Mouse (Mus musculus): ENCODE results near the gene Gm28047.

The Gm28047 gene

GRCm38 (mm10) chr15:102515791-102516190 lies 109.1 kb downstream of the Gm28047 start:
- no peak for DNase-seq (ENCODE audit: low spot score)

DNA sequence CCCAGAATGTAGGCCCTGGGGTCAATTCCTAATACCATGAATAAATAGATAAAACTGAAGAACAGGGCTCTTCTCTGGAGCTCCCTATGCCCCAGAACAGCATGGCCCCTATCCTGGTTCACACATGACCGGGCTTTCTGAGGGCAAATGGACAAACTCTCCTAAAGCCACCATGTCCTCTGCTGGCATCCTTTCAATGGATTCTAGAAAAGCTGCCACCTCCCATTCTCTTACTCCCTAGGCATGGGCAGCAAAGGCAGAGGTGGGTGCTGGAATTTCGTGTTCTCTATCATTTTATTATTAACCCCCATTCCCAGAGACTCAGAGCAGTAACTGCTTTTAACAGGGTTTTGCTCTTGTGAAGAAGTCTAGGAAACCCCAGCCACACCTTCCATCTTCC lies 109.6 kb downstream of the Gm28047 start:
- no peak for DNase-seq (ENCODE audit: low spot score)

DNA sequence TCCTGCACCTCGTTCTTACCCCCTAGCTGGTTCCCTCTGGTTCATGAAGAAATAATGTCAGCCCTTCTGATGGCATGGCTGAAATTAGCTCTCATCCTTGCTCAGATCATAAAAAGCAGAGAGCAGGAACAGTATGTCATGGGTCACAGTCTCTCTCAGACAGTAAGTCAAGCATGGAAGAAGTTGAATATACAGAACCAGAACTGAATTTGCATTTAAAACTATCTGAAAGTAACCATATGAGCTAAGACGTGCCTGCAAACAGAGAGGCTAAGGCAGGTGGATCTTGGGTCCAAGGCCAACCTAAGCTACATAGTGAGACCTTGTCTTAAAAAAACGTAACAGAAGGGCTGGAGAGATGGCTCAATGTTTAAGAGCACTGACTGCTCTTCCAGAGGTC lies 111.9 kb downstream of the Gm28047 start:
- DNase-seq (ENCODE audit: low spot score) = no peak

DNA sequence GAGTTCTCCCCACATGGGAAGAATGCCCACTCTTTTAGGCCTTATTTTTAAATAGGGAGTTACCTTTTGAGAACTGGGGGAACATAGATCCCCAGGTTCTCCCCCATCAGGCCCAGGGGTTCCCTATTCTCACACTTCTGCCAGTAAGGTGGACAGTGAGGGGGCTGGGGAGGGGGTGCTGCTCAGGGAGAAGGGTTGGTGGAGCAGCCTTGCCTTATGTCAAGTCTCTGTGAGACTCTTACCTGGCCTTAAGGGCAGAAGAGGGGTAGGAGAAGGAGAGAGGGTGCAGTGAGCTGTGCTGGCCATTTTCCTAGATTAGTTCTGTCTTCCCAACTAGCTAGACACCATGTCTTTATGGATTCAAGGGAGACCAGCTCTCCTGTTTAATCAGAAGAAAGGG lies 112.4 kb downstream of the Gm28047 start:
- no peak for DNase-seq (ENCODE audit: low spot score)

DNA sequence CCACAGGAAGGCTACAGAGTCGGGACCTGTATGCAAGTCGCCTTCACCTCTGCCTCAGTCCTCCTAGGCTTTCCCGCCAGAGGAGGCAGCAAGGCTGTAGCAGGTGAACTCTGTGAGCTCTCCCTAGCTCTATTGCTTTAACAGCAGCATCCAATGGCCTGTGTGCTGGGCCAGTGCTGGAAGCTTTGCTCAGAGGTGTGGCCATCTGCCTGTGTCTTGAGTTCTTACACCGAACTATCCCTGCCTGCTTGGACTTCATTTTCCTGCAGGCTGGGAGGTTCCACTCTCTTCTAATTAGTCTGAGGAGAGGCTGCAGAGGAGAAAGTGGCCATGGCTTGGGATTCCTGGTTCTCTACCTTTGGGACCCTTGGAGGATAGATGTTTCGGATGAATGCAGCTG lies 112.9 kb downstream of the Gm28047 start:
- no peak for DNase-seq (ENCODE audit: low spot score)

- no peak for DNase-seq (ENCODE audit: low spot score)
These were observed 113.5 kb downstream of the Gm28047 start for GRCm38 (mm10) chr15:102511285-102511833.

GRCm38 (mm10) chr15:102510590-102511284 lies 114.1 kb downstream of the Gm28047 start:
- DNase-seq (ENCODE audit: low spot score) = peak; percentile 87

DNA sequence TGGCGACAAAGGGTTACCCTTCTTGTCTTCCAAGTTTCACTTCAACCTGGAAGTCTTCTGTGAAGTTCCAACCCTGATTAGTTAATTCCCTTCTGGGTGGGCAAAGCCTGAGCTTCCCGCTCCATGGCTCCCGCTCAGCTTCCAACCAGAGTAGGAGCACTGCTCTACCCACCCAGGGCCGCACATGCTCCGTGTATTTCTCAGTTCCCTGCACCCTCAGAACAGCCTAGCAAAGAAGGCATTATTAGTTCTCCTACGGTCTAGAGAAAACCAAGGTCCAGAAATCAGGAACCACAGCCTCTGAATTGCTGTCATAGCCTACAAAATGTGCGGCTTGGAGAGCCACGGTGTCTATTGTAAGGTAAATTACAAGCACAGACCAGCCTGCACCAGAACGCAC lies 114.8 kb downstream of the Gm28047 start:
- no peak for DNase-seq (ENCODE audit: low spot score)

DNA sequence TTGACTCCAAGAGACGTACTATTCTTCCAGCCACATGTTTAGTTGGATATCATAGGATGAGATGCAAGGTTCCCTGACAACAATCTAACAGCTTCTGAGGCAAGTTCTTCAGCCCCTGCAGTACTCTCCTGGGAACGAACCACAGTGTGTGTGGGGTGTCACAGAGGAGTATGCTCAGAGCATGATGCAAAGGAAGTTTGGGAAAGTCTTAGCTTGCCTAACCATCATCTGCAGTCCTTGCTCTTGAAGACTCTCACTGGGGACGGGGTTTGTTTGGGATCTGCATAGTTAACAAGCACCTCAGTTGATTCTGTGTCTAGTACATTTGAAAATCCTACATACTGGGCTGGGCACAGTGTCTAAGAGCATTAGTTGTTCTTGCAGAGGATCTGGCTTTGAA lies 116.5 kb downstream of the Gm28047 start:
- no peak for DNase-seq (ENCODE audit: low spot score)

DNA sequence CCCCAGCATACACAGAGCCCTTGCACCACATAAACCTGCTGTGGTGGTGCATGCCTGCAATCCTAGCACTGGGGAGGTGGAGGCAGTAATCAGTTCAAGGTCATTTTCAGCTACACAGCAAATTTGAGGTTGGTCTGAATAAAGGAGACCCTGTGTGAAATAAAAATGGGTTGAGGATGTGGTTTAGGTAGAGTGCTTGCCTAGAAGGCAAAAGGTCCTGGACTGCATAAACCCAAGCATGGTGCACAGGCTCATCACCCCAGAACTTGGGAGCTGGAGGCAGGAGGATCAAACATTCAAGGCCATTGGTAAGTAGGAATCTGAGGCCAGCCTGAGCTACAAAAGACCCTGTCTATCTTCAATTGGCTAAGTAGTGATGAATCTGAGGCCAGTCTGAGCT lies 117.3 kb downstream of the Gm28047 start:
- DNase-seq (ENCODE audit: low spot score) = no peak

DNA sequence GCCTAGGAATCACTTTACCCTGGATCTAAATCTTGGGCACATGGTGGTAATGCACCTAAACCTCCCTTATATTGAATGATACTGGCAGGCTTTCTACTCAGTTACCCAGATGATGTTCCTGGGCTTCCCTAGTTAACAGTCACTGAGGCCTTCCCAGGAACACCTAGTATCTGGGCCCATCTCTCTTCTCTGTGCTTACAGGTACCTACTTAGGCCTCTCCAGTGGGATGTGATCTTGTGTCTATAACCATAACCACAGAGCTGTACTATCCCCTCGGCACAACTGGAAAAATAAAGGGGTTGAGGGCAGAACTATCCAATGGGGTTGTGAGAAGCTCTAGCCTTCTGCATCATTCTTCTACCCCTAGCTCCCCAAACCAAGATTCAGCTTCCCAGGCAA lies 118.0 kb downstream of the Gm28047 start:
- no peak for DNase-seq (ENCODE audit: low spot score)

DNA sequence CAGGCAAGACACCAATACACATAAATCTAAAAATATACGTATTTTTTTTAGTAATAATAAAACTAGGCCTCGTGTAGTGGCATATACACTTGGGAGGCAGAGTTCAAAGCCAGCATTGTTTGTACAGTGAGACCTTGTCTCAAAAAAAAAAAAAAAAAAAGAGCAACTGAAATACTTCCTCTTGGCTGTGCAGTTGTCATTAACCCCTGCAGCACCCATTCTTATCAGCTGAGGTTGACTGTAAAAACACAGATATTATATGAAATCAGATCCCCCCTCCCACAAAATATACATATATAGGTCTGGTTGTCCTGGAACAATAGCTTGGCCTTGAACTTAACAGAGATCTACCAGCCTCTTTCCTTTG lies 118.4 kb downstream of the Gm28047 start:
- DNase-seq (ENCODE audit: low spot score) = no peak

- DNase-seq (ENCODE audit: low spot score) = no peak
These were observed 119.0 kb downstream of the Gm28047 start for GRCm38 (mm10) chr15:102505770-102506463.

DNA sequence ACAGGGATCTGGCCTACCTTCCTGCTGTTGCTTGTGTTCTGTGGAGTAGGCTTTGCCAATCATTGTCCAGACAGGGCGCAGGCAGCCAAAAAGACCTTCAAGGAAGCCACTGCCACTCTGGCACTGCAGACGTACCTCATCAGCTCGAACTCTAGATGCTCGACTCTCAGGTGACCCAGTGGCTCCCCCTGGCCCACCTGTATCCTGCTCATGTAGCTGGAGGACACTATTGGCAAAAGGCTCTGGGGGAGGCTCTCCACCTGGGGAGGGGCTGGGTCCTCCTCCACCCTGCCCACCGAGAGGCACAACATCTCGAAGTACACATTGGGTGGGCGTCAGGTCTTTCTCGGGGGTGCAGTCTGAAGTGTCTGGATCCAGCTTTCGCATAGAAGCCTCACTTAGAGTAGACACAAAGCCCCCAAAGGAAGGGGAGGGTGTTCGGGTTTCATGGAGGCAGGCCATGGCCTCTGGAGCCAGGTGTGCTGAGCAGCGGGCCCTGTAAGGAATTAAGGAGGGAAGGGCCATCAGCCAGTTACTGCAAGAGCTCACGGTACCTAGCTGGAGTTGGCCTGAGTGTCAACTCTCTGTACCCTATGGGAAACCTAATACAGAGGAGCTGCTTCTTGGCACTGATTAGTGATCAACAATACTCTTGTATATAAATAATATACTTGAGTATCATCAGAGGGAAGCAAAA lies 119.6 kb downstream of the Gm28047 start:
- no peak for DNase-seq (ENCODE audit: low spot score)

- DNase-seq (ENCODE audit: low spot score) = no peak
These were observed 120.7 kb downstream of the Gm28047 start for GRCm38 (mm10) chr15:102503924-102504782.

GRCm38 (mm10) chr15:102503447-102503846 lies 121.4 kb downstream of the Gm28047 start, which contains the start of gene Gm10337:
Gene Gm10337 (plus strand): TSS chr15:102503722.
- no peak for DNase-seq (ENCODE audit: low spot score)

- DNase-seq (ENCODE audit: low spot score) = no peak
These were observed 122.5 kb downstream of the Gm28047 start for GRCm38 (mm10) chr15:102502254-102502840.

DNA sequence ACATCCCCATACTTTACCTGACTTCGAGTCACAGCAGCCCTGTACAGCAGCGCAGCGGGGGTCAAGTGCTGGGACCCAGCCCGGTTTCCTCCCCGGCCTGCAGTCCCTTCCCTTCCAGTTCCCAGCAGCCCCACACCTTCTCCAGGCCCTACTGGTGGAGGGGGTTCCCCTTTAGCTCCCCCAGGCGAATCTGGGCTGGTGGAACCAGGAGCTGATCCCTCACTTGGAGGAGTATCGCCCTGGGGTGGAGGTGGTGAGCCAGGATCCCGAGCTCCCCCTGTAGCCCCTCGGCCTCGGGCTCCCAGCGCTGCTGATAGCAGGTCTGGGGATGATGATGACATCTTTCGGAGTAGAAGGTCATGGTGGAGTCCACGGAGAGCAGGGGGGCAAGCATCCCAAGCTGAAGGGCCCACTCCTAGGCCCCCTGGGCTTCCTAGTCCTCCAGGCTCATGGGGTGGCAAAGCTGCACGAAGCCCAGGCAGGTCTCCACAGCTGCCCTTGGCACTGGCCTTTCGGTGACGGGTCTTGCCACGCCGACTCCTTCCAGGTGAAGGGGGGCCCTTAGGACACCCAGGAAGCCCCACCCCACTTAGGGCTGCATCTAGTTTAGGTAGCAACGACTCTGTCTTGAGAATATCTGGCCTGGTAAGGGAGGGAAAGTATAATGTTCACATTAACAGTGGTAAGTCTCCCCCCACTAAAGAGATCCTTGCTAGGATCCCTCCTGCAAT lies 123.6 kb downstream of the Gm28047 start:
- no peak for DNase-seq (ENCODE audit: low spot score)

- DNase-seq (ENCODE audit: low spot score) = no peak
These were observed 124.4 kb downstream of the Gm28047 start for GRCm38 (mm10) chr15:102500479-102500878.

GRCm38 (mm10) chr15:102499851-102500250 lies 125.0 kb downstream of the Gm28047 start:
- DNase-seq (ENCODE audit: low spot score) = no peak

DNA sequence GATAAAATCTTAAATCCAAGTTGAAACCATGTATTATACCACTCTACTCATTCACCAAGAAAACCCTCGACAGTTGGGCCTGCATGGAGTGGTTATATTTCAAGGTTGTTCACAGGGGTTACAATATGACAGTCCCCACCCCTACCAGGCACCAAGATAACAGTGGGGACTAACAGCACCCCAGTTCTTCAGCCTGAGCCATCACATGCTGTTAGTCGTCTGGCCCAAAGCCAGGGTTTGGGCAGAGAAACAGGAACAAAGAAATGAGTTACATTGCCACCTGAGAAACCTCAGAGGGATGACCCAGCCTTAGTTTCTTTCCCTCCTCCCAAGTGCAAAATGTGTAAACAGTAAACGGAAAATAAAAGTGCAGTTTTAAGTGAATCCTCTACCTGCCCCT lies 125.5 kb downstream of the Gm28047 start:
- DNase-seq (ENCODE audit: low spot score) = no peak
